Comparison of ENCODE assay signal across 11 mouse cellular contexts in genomic region chr8:95987011-95987440, GRCm38 (mm10).
DNase-seq lines count a peak whose midpoint lies in the region; ATAC-seq and TF ChIP-seq lines count a peak whose summit lies in the region.
"Had no signal": no experiment of that assay in that cellular context is flagged by ENCODE, and none has a peak within 500 bp of the region (broad histone marks: within the 10 kb centered on the region; RNA-seq: fewer than 3 reads in every experiment).

No protein-coding gene starts in this region.

- no peaks in the 10 kb centered on the region for H3K36me3 ChIP-seq in forebrain, postnatal 0 days (ENCODE audit: insufficient read depth)
- no peaks in the 10 kb centered on the region for H3K36me3 ChIP-seq in midbrain, embryonic 13.5 days
- no peaks in the 10 kb centered on the region for H3K36me3 ChIP-seq in liver, postnatal 0 days (replicated peaks; ENCODE audit: insufficient read depth, low read length)

- peak overlapping the region; percentile 45 for H3K4me2 ChIP-seq in forebrain, postnatal 0 days (ENCODE audit: low read depth)
- H3K4me2 ChIP-seq in midbrain, embryonic 13.5 days (replicated peaks): peak overlapping the region; percentile 55
- no peak overlapping the region for H3K4me2 ChIP-seq in liver, postnatal 0 days (ENCODE audit: low read depth, low read length)

- H3K4me1 ChIP-seq in forebrain, postnatal 0 days (ENCODE audit: insufficient read depth): no peaks in the 10 kb centered on the region
- peaks cover 12% of the 10 kb centered on the region for H3K4me1 ChIP-seq in midbrain, embryonic 13.5 days (replicated peaks)
- H3K4me1 ChIP-seq in liver, postnatal 0 days (ENCODE audit: insufficient read depth): no peaks in the 10 kb centered on the region

- 4% methylated on average over 10 of the region's 10 CpGs for WGBS in forebrain, postnatal 0 days
- WGBS in midbrain, embryonic 13.5 days: 6% methylated on average over 10 of the region's 10 CpGs
- WGBS in liver, postnatal 0 days (ENCODE audit: insufficient replicate concordance): 33% methylated on average over 10 of the region's 10 CpGs

- peak overlapping the region; percentile 14 for H3K4me3 ChIP-seq in forebrain, postnatal 0 days (ENCODE audit: low read depth, low read length)
- H3K4me3 ChIP-seq in midbrain, embryonic 13.5 days (replicated peaks): peak overlapping the region; percentile 28
- H3K4me3 ChIP-seq in liver, postnatal 0 days (ENCODE audit: low read depth, low read length): no peak overlapping the region

- no peaks in the 10 kb centered on the region for H3K27me3 ChIP-seq in forebrain, postnatal 0 days (ENCODE audit: insufficient read depth, low read length)
- H3K27me3 ChIP-seq in midbrain, embryonic 13.5 days: no peaks in the 10 kb centered on the region
- no peaks in the 10 kb centered on the region for H3K27me3 ChIP-seq in liver, postnatal 0 days (ENCODE audit: insufficient read depth, low read length)

- no peak for TF ChIP-seq EP300 in liver, postnatal 0 days (IDR thresholded peaks at IDR 0.05; ENCODE audit: low read depth)

- 0 out of 2 replicates have a peak overlapping the region, but pooled peaks have one; percentile 33 for H3K9ac ChIP-seq in forebrain, postnatal 0 days
- peak overlapping the region; percentile 51; the same call in 1 of the 2 replicates for H3K9ac ChIP-seq in midbrain, embryonic 13.5 days (replicated peaks)
- no peak overlapping the region for H3K9ac ChIP-seq in liver, postnatal 0 days (replicated peaks)

- no peaks in the 10 kb centered on the region for H3K9me3 ChIP-seq in forebrain, postnatal 0 days (ENCODE audit: low read length)
- H3K9me3 ChIP-seq in midbrain, embryonic 13.5 days: no peaks in the 10 kb centered on the region
- H3K9me3 ChIP-seq in liver, postnatal 0 days (ENCODE audit: low read length): no peaks in the 10 kb centered on the region

- ATAC-seq in forebrain, postnatal 0 days: no peak
- ATAC-seq in midbrain, embryonic 13.5 days: peak; percentile 56; the same call in 1 of the 2 replicates
- ATAC-seq in liver, postnatal 0 days: no peak

- H3K27ac ChIP-seq in forebrain, postnatal 0 days (ENCODE audit: low read depth, low read length): no peak overlapping the region
- no peak overlapping the region for H3K27ac ChIP-seq in midbrain, embryonic 13.5 days
- H3K27ac ChIP-seq in liver, postnatal 0 days (ENCODE audit: low read depth): no peak overlapping the region

- TF ChIP-seq CTCF in forebrain, postnatal 0 days (IDR thresholded peaks at IDR 0.05; ENCODE audit: low read depth): no peak
- no peak for TF ChIP-seq CTCF in liver, postnatal 0 days (IDR thresholded peaks at IDR 0.05; ENCODE audit: low read depth)

- DNase-seq in cerebellum, postnatal 25 days: peak; percentile 13 to 15
- DNase-seq in cerebellum, adult 18-20 months: no peak
- peak; percentile 83 for DNase-seq in Muller cell, postnatal 12 days (ENCODE audit: inconsistent ontology term)
- peak; percentile 38 for DNase-seq in forebrain, postnatal 0 days
- DNase-seq in liver, postnatal 0 days: no peak
- DNase-seq in adipocyte (ENCODE audit: low spot score): no peak
- no peak for DNase-seq in thymus, adult 18-20 months
- DNase-seq: adrenal gland, postnatal 36 days; layer of hippocampus, adult 9-11 months; thymus, postnatal 4 days had no signal

Comparison
In these comparisons a context has a peak if more than half of its experiments do, and no peak if none do; other contexts are left out.
1. DNase-seq: peak in cerebellum, postnatal 25 days (2 of 2), Muller cell, postnatal 12 days (single experiment) and forebrain, postnatal 0 days (single experiment); none in cerebellum, adult 18-20 months (0 of 2), liver, postnatal 0 days (single experiment), adipocyte (single experiment) and thymus, adult 18-20 months (0 of 2).